Mouse (Mus musculus) T-helper 2 cell (primary cell): ENCODE data around the gene Slc16a3.

Experiments
- in situ Hi-C: fragments of 300-600 bp; cut with MboI, MseI; formaldehyde crosslinking; loops from one replicate; pipeline ENCODE4 v1.15.1; 2025; ENCODE audit warnings: high pct_unique_total_duplicates

Gene Slc16a3

GRCm38 (mm10) chr11:120948328-120948727, at the start of gene Slc16a3:
Slc16a3 (plus strand) TSS chr11:120948480.
- in situ Hi-C loops = no loop called here

DNA sequence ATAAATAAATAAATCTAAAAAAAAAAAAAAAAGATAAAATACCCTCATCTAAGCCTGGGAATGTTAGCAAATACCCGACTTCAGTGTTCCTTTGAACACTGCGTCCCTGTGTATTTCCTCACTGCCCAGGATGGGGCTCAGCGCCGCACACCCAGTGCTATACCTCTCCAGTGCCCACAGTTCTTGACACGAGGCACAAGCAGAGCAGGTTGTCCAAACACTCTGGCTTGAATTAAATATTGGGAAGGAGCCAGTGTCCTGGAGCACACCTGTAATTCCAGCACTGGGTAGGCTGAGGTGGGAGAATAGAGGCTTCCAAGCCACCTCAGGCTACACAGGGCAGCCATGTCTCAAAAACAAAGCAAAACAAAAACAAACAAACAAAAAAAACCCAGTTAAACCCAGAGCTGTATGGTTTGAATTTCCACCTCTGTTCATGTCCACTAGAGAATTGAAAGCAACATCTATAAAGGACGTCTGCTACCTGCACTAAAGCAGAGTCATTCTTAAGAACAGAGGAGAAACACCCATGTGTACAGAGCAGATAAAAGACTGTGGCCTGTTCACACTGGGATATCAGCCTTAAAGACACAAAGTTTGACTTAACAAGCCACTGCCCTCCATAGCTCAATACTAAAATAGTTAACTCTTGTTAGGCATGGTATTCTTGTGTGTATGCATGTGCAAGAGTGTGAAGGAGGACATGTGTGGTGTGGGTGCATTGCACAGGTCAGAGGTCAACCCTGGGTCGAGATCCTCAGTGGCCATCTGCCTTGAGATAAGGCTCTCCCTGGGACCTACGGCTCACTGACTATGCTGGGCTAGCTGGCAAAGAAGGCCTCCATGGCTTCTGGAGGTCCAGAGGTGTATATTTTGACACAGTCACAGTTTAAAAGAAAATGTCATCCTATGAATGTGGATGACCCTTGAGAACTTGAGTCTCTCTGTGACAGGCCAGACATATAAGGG, 47.7 kb upstream of the Slc16a3 start:
- in situ Hi-C loops = loop anchor here (10.0 kb wide), 1 partner anchor 64 kb away; no protein-coding TSS in a partner anchor

- in situ Hi-C loops = loop anchor here (10.0 kb wide), 1 partner anchor 63 kb away; no protein-coding TSS in a partner anchor
Observed at GRCm38 (mm10) chr11:120901729-120902486, 46.4 kb upstream of the Slc16a3 start.

- in situ Hi-C loops = loop anchor here (10.0 kb wide), 1 partner anchor 62 kb away; no protein-coding TSS in a partner anchor
Observed at GRCm38 (mm10) chr11:120902487-120903142, 45.7 kb upstream of the Slc16a3 start.

DNA sequence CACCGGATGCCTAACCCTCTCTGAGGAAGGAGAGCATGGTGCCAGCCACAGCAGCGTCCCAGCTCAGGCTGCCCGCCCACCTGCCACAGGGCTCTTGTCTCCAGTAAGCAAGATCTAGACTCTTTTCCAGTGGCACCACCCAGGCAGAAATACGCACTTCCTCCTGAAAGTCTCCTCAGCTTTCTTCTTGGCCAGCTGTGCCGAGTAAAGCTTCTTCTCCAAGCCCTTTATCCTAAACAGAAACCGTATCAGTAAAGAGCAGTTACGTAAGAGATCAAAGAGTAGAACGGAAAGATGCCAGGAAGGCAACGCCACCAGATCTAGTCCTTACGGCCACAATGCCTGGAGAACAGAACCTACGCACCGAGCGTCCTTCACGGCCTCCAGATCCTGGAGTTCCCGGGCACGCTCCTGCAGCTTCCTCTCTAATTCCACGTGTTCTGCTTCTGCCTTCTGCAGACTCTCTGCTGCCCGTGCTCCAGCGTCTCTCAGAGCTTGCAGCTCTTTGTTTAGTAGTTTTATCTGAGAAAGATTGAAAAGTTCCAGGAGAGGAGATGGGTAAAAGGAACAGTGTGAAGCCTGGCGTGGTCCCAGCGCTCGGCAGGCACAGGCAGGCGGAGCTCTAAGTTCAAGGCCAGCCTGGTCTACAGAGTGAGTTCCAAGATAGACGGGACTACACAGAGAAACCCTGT, 45.0 kb upstream of the Slc16a3 start:
- in situ Hi-C loops = loop anchor here (10.0 kb wide), 1 partner anchor 61 kb away; no protein-coding TSS in a partner anchor

GRCm38 (mm10) chr11:120904561-120904960, 43.7 kb upstream of the Slc16a3 start:
- in situ Hi-C loops = loop anchor here (10.0 kb wide), 1 partner anchor 60 kb away; no protein-coding TSS in a partner anchor

DNA sequence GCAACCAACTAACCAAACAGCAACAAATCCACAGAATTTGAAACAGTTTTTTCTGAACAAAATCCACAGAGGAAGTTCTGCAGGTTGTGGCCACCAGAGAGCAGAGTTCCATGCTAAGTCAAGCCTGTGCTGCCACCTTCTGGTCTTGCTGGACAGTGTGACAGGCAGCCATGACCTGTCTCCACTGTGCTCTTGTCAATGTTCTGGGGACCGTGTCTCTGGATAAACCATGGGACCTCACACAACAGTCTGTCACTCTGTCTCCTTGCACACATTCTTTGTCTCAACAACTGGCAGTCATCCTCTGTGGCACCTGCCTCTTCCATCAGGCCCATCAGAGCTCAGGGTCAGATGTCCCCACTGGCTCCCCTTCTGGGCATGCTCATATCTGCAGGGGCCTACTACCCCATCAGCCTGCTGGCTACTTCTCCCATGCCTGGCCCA, 42.8 kb upstream of the Slc16a3 start:
- in situ Hi-C loops = loop anchor here (10.0 kb wide), 1 partner anchor 59 kb away; no protein-coding TSS in a partner anchor

DNA sequence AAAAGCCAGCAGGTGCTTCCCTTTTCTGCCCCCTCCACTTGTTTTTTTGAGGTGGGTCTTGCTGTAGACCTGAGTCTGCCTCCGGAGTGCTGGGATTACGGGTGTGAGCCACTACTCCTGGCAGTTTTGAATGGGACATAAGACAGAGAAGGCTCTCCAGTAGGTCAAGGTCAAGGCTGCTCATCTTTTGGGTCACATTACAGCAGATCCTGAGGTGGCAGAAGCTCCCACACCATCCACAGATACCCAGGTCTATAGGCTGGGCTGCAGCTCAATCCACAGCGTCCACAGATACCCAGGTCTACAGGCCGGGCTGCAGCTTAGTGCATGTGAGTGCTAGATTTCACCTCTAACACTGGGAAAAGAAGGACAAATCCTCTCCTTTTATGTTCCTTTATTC, 34.5 kb upstream of the Slc16a3 start:
- in situ Hi-C loops = no loop called here

GRCm38 (mm10) chr11:120916477-120916876, 31.8 kb upstream of the Slc16a3 start:
- in situ Hi-C loops = no loop called here

DNA sequence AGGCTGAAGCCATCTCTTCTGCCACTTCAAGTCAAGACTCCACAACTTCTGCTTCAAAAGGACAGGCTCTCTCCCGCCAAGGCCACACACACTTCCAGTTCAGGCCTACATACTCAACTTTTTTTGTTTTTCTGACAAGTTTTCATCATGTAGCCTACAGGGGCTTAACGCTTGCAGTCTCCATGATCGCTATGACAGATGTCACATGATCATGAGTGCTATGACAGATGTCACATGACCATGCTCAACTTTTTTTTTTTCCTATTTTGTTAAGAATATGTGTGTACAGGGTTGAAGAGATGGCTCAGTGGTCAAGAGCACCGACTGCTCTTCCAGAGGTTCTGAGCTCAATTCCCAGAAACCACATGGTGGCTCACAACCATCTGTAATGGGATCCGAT, 30.5 kb upstream of the Slc16a3 start:
- in situ Hi-C loops = no loop called here

GRCm38 (mm10) chr11:120922528-120922927, 25.8 kb upstream of the Slc16a3 start:
- in situ Hi-C loops = no loop called here

DNA sequence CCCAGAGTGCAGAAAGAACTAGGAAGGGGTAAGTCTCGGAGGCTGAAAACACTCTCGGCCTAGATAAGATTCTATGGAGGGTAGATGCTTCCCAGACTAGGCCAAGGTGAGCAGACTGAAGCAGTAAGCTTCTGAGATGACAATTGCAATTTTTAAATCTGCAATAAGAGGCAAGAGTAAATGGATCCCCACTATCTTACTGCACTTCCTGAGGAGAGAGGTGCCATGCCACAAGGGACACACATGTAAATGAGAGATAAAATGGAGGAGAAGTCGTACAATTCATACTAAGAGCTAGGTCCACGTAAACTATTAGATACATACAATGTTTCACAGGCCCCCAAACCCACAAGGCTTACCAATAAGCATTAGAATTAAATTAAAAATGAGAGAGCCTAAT, 19.8 kb upstream of the Slc16a3 start:
- in situ Hi-C loops = no loop called here

DNA sequence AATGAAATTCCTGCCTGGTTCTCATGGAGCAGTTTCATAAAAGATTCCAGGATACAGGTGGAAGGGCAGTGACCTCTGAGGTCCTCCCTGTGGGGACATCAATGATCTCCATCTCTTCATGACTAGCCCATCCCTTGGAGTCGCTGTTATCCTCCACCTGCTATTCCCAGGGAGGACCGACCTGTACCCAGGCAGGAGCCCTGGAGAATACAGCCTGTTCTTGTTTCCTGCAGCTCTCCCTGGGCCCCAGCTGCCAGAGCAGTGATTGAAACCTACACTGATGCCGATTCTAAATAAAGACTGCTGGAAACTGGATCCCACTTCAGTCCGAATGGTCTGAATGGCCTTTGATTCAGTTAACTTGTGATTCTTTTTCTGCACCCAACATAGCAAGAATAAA, 16.8 kb upstream of the Slc16a3 start:
- in situ Hi-C loops = no loop called here

GRCm38 (mm10) chr11:120932564-120933398, 15.5 kb upstream of the Slc16a3 start, which contains the start of gene Ccdc57:
Ccdc57 (minus strand) TSS chr11:120932872.
- in situ Hi-C loops = no loop called here

DNA sequence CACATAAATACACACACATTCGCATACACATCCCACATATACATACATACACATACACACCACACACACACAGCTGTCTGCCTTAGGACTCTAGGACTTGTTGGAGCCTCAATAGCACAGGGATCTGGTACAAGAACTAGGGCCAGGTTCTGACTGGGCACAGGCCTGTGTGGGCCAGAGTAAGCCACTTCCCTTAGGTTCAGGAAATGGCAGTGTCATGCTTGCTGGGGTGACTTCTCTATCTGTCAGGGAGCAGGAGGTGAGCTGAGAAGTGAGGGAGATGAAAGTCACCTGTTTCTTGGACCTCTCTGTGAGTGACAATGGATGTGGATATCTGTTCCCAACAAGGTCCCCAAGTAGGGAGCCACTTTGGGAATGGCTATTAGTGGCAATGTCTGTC, 10.3 kb upstream of the Slc16a3 start:
- in situ Hi-C loops = no loop called here

DNA sequence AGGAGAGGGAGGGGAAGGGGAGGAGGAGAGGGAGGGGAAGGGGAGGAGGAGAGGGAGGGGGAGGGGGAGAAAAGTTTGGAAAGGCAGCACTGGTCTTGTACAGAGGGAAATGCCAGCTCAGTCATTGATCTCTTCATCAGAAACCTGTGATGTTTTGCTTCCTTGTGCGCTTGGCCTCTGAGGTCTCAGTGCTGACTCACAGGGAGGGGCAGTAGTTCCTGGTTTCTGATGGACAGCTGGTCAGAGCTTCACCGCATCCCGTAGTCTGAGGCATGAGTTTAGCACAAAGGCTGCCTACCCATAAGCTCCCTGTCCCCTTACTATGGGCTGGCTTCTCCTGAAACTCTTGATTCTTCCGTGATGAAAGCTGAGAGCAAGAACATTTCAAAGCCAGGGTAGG, 9.5 kb upstream of the Slc16a3 start:
- in situ Hi-C loops = no loop called here

GRCm38 (mm10) chr11:120939712-120940341, 8.5 kb upstream of the Slc16a3 start:
- in situ Hi-C loops = no loop called here

DNA sequence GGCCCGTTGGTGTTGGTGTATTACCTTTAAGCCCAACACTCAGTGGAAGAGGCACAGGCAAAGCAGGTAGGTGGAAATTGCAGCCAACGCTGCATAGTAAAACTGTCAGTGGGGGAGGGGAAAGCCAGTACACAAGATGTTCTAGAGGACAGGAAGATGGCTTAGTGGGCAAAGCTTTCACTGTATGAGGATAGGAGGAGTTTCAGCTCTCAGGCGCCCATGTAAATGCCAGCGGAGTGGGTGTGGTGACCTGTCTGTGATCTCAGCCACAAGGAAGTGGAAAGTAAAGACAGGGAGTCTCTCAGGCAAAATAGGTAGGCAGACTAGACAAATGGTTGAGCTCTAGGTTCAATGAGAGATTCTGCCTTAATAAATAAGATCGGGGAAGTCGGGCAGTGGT, 7.3 kb upstream of the Slc16a3 start:
- in situ Hi-C loops = no loop called here

GRCm38 (mm10) chr11:120945266-120945665, 3.0 kb upstream of the Slc16a3 start:
- in situ Hi-C loops = no loop called here
